Mouse (Mus musculus) C2C12 (cell line): ENCODE measurements around the gene Hist1h3h. TPM values are rescaled to one million over a fixed set of nuclear protein-coding genes. Genes with fewer than 3 reads are reported as not detected.
"Not testable (repeated sequence)": the region's sequence is repeated elsewhere in the genome, so short reads cannot be mapped to it uniquely, and the experiment has no call there.

Source experiments
- H3K27me3 ChIP-seq: one replicate; pipeline ENCODE4 v1.6.1; 2011; ENCODE audit not compliant: control insufficient read depth, insufficient read depth, insufficient read length
- H3K36me3 ChIP-seq: one replicate; pipeline ENCODE4 v1.6.1; 2011; ENCODE audit not compliant: control insufficient read depth, insufficient read depth
- H3K4me3 ChIP-seq: one replicate; pipeline ENCODE4 v1.5.1; 2011; ENCODE audit warnings: mild to moderate bottlenecking, control low read depth; ENCODE audit not compliant: poor library complexity, insufficient read depth, severe bottlenecking
- H3K79me2 ChIP-seq: one replicate; pipeline ENCODE4 v1.6.1; 2011; ENCODE audit not compliant: control insufficient read depth, insufficient read depth
- H3K79me3 ChIP-seq: one replicate; pipeline ENCODE4 v1.6.1; 2011; ENCODE audit warnings: low read depth, control low read depth
- H3ac ChIP-seq: one replicate; pipeline ENCODE3; 2011; ENCODE audit warnings: low read depth; ENCODE audit not compliant: control insufficient read depth, insufficient read length
- CEBPB ChIP-seq: IDR thresholded peaks from one replicate; pipeline ENCODE4 v1.6.1; 2011; ENCODE audit warnings: low read depth, mild to moderate bottlenecking, control low read depth, moderate library complexity
- CTCF ChIP-seq: IDR thresholded peaks from one replicate; pipeline ENCODE4 v1.5.1; 2011; ENCODE audit not compliant: control insufficient read depth, insufficient read depth, insufficient read length
- FOSL1 ChIP-seq: IDR thresholded peaks from one replicate; pipeline ENCODE4 v1.8.0; 2011; ENCODE audit warnings: mild to moderate bottlenecking, low read length; ENCODE audit not compliant: poor library complexity, insufficient read depth, severe bottlenecking
- MAX ChIP-seq: IDR thresholded peaks from one replicate; pipeline ENCODE4 v1.6.1; 2011; ENCODE audit warnings: mild to moderate bottlenecking, control low read depth
- MYOD1 ChIP-seq: IDR thresholded peaks from one replicate; pipeline ENCODE4 v1.6.1; 2011; ENCODE audit warnings: low read depth; ENCODE audit not compliant: control insufficient read depth, insufficient read length
- MYOG ChIP-seq: IDR thresholded peaks from one replicate; pipeline ENCODE4 v1.6.1; 2011; ENCODE audit not compliant: control insufficient read depth, insufficient read length; ENCODE audit errors: extremely low read depth
- USF1 ChIP-seq: IDR thresholded peaks from one replicate; pipeline ENCODE4 v1.6.1; 2011; ENCODE audit warnings: low read depth, mild to moderate bottlenecking, control low read depth, moderate library complexity
- polyA plus RNA-seq: library from polyadenylated mRNA; unstranded; fragments of >200 nt; fragmentation: generic; extraction: Trizol; gene quantifications from one replicate; pipeline ENCODE4 v1.2.1, GENCODE M21; 2012; ENCODE audit warnings: missing spikeins

Hist1h3h gene
- polyA plus RNA-seq, 1 experiment = 15.6 TPM

DNA sequence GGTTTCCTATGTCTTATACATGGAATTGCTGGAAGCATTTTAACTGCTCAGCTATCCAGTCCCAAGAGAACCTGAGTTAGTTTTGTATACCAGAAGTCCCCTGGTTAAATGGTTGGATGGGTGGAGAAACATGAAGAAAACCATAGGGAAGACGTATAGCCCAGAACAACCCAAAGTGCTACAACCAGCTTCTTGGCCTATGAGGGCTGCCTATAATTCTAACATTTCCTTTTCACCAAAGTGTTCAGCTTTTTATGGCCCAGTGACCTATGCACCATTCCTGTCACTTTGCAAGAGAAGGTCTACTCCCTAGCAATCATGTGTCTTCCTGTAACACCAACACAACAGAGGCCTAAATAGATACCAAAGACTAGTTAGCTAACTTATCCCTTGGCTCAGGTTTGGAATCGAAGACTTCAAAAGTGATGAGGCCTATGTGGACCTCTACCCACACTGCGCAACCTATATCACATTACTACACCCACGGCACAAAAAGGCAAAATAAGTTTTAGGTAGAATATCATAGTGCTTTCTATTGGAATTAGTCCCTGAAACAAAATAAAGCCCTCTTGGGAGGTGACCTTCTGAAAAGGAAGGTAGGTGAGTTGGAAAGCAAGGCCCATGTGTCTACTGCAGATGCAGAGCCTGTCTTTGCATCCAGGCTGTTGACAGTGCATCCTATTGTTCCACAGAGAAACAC is 1.1 kb downstream of the Hist1h3h start:
- no peaks in the 10 kb centered on the region for H3K27me3 ChIP-seq
- peak overlapping the region; percentile 23 for H3K4me3 ChIP-seq
- peak overlapping the region; percentile 57 for H3ac ChIP-seq
- no peak for TF ChIP-seq USF1
- TF ChIP-seq MAX = no peak
- TF ChIP-seq FOSL1 = no peak
- no peak for TF ChIP-seq CEBPB
- no peak for TF ChIP-seq MYOD1
- no peak for TF ChIP-seq MYOG
- TF ChIP-seq CTCF = no peak
- no peaks in the 10 kb centered on the region for H3K79me3 ChIP-seq
- no peaks in the 10 kb centered on the region for H3K36me3 ChIP-seq
- H3K79me2 ChIP-seq = no peaks in the 10 kb centered on the region

GRCm38 (mm10) chr13:21721107-21721756 is 3.8 kb downstream of the Hist1h3h start:
- H3ac ChIP-seq = peak overlapping the region; percentile 85
- peak overlapping the region; percentile 31 for H3K4me3 ChIP-seq
- H3K79me2 ChIP-seq, H3K79me3 ChIP-seq, H3K36me3 ChIP-seq, H3K27me3 ChIP-seq: not testable (repeated sequence)

DNA sequence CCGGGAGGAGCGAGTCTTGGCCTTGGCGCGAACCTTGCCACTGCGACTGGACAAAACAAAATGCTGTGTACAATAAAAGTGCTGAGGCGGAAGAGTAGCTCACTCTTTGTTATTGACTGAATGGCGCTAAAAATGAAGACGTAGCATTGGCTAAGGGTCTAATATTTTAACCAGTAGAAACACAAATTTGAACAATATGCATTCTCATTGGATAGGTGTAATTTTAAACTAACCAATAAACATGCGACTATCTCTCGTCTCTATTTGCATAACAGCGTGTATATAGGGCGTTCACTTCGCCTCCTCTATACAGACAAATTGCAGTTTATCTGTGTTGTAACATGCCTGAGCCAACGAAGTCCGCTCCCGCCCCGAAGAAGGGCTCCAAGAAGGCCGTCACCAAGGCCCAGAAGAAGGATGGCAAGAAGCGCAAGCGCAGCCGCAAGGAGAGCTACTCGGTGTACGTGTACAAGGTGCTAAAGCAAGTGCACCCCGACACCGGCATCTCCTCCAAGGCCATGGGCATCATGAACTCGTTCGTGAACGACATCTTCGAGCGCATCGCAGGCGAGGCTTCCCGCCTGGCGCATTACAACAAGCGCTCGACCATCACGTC is 4.4 kb downstream of the Hist1h3h start, which contains the start of gene Hist1h2bm:
Hist1h2bm (plus strand) TSS at position 288 of the 616 bp plus-strand sequence.
- H3ac ChIP-seq = peak within 1 kb of the TSS; percentile 85
- TF ChIP-seq MAX (peak; percentile 35), CEBPB (peak; percentile 22)
- H3K36me3 ChIP-seq, H3K27me3 ChIP-seq, H3K79me3 ChIP-seq, H3K79me2 ChIP-seq: not testable (repeated sequence)
- H3K4me3 ChIP-seq = peak within 1 kb of the TSS; percentile 31

DNA sequence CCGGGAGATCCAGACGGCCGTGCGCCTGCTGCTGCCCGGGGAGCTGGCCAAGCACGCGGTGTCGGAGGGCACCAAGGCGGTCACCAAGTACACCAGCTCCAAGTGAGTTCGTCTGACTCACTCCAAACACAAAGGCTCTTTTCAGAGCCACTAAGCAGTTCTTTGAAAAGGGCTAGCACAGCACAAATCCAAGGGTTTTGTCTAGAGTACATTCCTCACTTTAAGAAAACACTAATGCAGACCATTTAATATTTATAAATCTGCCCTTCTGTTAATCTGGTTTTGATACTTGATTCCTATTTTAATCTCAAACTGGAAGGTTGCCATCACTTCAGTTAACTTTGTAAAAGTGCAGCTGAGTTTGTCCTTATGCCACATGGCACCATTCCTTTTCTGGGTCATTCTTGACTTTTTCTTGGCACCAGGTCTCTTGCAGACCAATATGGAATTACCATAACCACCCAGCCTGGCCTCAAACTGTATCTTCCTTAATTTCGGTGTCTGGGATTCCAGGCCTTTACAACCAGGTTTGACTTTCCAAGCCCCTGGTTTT is 5.0 kb downstream of the Hist1h3h start:
- no peaks in the 10 kb centered on the region for H3K36me3 ChIP-seq
- no peaks in the 10 kb centered on the region for H3K79me3 ChIP-seq
- TF ChIP-seq USF1 (no peak), FOSL1 (no peak), CTCF (no peak), MAX (no peak), MYOD1 (no peak), CEBPB (no peak), MYOG (no peak)
- no peak overlapping the region for H3K4me3 ChIP-seq
- peak overlapping the region; percentile 4 for H3ac ChIP-seq
- no peaks in the 10 kb centered on the region for H3K79me2 ChIP-seq
- no peaks in the 10 kb centered on the region for H3K27me3 ChIP-seq

DNA sequence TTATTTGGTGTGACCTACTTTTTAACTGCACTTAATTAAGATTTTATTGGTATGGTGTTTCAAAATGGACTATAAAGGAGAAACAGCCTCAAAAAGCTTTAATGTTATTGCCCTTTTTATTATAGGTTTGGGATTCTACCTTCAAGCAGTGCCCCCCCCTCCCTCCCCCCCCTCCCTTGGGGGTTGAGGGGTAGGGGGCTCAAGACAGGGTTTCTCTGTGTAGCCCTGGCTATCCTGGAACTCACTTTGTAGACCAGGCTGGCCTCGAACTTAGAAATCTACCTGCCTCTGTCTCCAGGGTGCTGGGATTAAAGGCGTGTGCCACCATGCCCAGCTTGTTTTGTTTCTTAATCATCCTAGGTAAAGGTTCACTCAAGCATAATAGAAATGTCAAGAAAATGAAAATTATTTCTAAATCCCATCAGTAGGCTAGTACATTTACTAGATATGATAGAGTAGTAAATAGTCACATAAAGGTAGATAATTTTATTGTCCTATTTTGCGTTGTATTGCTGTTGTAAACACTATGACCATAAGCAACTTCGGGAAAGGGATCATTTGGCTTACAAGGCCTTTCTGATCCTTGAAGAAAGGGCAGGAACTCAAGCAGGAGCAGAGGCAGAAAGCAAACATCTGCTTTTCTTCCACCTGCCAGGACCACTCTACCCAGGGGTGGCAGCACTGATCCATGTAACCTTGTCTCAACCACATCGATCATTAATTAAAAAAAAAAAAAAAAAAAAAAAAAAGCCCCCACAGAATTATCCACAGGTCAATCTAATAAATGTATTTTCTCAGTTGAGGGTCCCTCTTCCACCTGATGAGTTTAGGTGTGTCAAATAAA is 5.8 kb downstream of the Hist1h3h start:
- no peaks in the 10 kb centered on the region for H3K27me3 ChIP-seq
- H3K79me3 ChIP-seq = no peaks in the 10 kb centered on the region
- H3K4me3 ChIP-seq = no peak overlapping the region
- TF ChIP-seq MAX (no peak), USF1 (no peak), MYOG (no peak), MYOD1 (no peak), CEBPB (no peak), FOSL1 (no peak), CTCF (no peak)
- H3ac ChIP-seq = no peak overlapping the region
- H3K79me2 ChIP-seq = no peaks in the 10 kb centered on the region
- no peaks in the 10 kb centered on the region for H3K36me3 ChIP-seq
